Mouse (Mus musculus) adrenal gland, adult (tissue): ENCODE data around the gene Slc16a12.
"Not testable (repeated sequence)": the region's sequence is repeated elsewhere in the genome, so short reads cannot be mapped to it uniquely, and the experiment has no call there.

Experiments
- DNase-seq, 2 experiments: peaks; one replicate each; pipeline ENCODE4 v3.0.0; 2022 to 2023; ENCODE audit warnings: low spot score in 1 of 2; ENCODE audit not compliant: inconsistent age in 2 of 2

The Slc16a12 gene

GRCm38 (mm10) chr19:34746688-34747504 is at the start of gene Slc16a12:
Slc16a12 (minus strand) TSS chr19:34747289.
- DNase-seq = peak; percentile 18 to 67

GRCm38 (mm10) chr19:34796396-34796795 is 49.3 kb upstream of the Slc16a12 start:
- DNase-seq = no peak

- no peak for DNase-seq
These were observed 35.4 kb upstream of the Slc16a12 start for GRCm38 (mm10) chr19:34782491-34782890.

- DNase-seq = no peak
These were observed 31.9 kb upstream of the Slc16a12 start for GRCm38 (mm10) chr19:34778993-34779392.

GRCm38 (mm10) chr19:34778098-34778497 is 31.0 kb upstream of the Slc16a12 start:
- no peak for DNase-seq

GRCm38 (mm10) chr19:34772775-34773174 is 25.7 kb upstream of the Slc16a12 start:
- DNase-seq = peak; percentile 29 to 88

- DNase-seq = no peak
These were observed 23.7 kb upstream of the Slc16a12 start for GRCm38 (mm10) chr19:34770764-34771163.

- no peak for DNase-seq
These were observed 11.7 kb upstream of the Slc16a12 start for GRCm38 (mm10) chr19:34758754-34759153.

GRCm38 (mm10) chr19:34756561-34757240 is 9.6 kb upstream of the Slc16a12 start:
- DNase-seq = peak in 1 of 2 experiments; percentile 45

GRCm38 (mm10) chr19:34755680-34756079 is 8.6 kb upstream of the Slc16a12 start:
- DNase-seq = no peak

GRCm38 (mm10) chr19:34753243-34753642 is 6.2 kb upstream of the Slc16a12 start:
- no peak for DNase-seq

- no peak for DNase-seq
These were observed 5.5 kb upstream of the Slc16a12 start for GRCm38 (mm10) chr19:34752391-34753092.

- peak in 1 of 2 experiments; percentile 42 for DNase-seq
These were observed 4.1 kb upstream of the Slc16a12 start for GRCm38 (mm10) chr19:34751150-34751549.

GRCm38 (mm10) chr19:34748992-34749391 is 1.9 kb upstream of the Slc16a12 start:
- no peak for DNase-seq

- not testable (repeated sequence) for DNase-seq
These were observed 880 bp upstream of the Slc16a12 start for GRCm38 (mm10) chr19:34747969-34748368.

- DNase-seq = no peak
These were observed 888 bp downstream of the Slc16a12 start for GRCm38 (mm10) chr19:34746201-34746600.

- DNase-seq = no peak
These were observed 2.1 kb downstream of the Slc16a12 start for GRCm38 (mm10) chr19:34745012-34745411.

- no peak for DNase-seq
These were observed 9.2 kb downstream of the Slc16a12 start for GRCm38 (mm10) chr19:34737916-34738315.

- no peak for DNase-seq
These were observed 11.2 kb downstream of the Slc16a12 start for GRCm38 (mm10) chr19:34735900-34736299.

GRCm38 (mm10) chr19:34733020-34733419 is 14.1 kb downstream of the Slc16a12 start:
- no peak for DNase-seq

GRCm38 (mm10) chr19:34731356-34731755 is 15.7 kb downstream of the Slc16a12 start:
- no peak for DNase-seq

- DNase-seq = no peak
These were observed 16.5 kb downstream of the Slc16a12 start for GRCm38 (mm10) chr19:34730584-34730983.
